Mouse (Mus musculus): Measurements from ENCODE around the gene Olfr449. TPM values are rescaled to one million over a fixed set of nuclear protein-coding genes. Genes with fewer than 3 reads are reported as not detected.

Gene Olfr449
- total RNA-seq (2014; fragmentation: Nextera tagmentation) (not detected in 2 replicates), total RNA-seq (2017) (not detected in 2 replicates), polyA plus RNA-seq (2012) (not detected in 2 replicates)

GRCm38 (mm10) chr6:42834084-42834483 is at the start of gene Olfr449:
Gene Olfr449, plus strand, starts transcription at chr6:42834384.
- DNase-seq (ENCODE audit: low spot score) (no peak), ATAC-seq (ENCODE audit: extremely low read depth, insufficient number of reproducible peaks, low FRiP score, poor library complexity, severe bottlenecking) (no peak)
- TF ChIP-seq CTCF (IDR thresholded peaks at IDR 0.05; ENCODE audit: low read depth, low read length) (no peak), GATA1 (IDR thresholded peaks at IDR 0.05; ENCODE audit: borderline replicate concordance, low read length) (no peak), POLR2AphosphoS5 (IDR thresholded peaks at IDR 0.05; ENCODE audit: insufficient replicate concordance, low read depth, low read length) (no peak), TAL1 (conservative IDR thresholded peaks at IDR 0.05; ENCODE audit: low read depth, low read length) (no peak), GATA2 (IDR thresholded peaks at IDR 0.05; ENCODE audit: borderline replicate concordance, low read depth, low read length) (no peak)
- Histone ChIP-seq H3K36me3 (replicated peaks) (no peaks in the 10 kb centered on the region), H3K9me3 (replicated peaks) (no peaks in the 10 kb centered on the region), H3K27me3 (ENCODE audit: insufficient read depth, low read length) (no peaks in the 10 kb centered on the region), H3K4me3 (ENCODE audit: low read depth, low read length) (no peak within 1 kb of the TSS), H3K4me1 (ENCODE audit: insufficient read depth, low read depth, low read length) (no peaks in the 10 kb centered on the region)

GRCm38 (mm10) chr6:42784793-42785192 is 49.4 kb upstream of the Olfr449 start, which contains the start of gene Olfr452:
Gene Olfr452, plus strand, starts transcription at chr6:42785093.
- H3K27me3 ChIP-seq (ENCODE audit: insufficient read depth, low read length) = no peaks in the 10 kb centered on the region
- H3K9me3 ChIP-seq (replicated peaks) = no peaks in the 10 kb centered on the region
- no peak for DNase-seq (ENCODE audit: low spot score)
- H3K4me1 ChIP-seq (ENCODE audit: insufficient read depth, low read depth, low read length) = no peaks in the 10 kb centered on the region
- ATAC-seq (ENCODE audit: extremely low read depth, insufficient number of reproducible peaks, low FRiP score, poor library complexity, severe bottlenecking) = no peak
- H3K36me3 ChIP-seq (replicated peaks) = no peaks in the 10 kb centered on the region
- no peak within 1 kb of the TSS for H3K4me3 ChIP-seq (ENCODE audit: low read depth, low read length)
- TF ChIP-seq TAL1 (conservative IDR thresholded peaks at IDR 0.05; ENCODE audit: low read depth, low read length) (no peak), GATA1 (IDR thresholded peaks at IDR 0.05; ENCODE audit: borderline replicate concordance, low read length) (no peak), CTCF (IDR thresholded peaks at IDR 0.05; ENCODE audit: low read depth, low read length) (no peak), POLR2AphosphoS5 (IDR thresholded peaks at IDR 0.05; ENCODE audit: insufficient replicate concordance, low read depth, low read length) (no peak), GATA2 (IDR thresholded peaks at IDR 0.05; ENCODE audit: borderline replicate concordance, low read depth, low read length) (no peak)

- no peaks in the 10 kb centered on the region for H3K9me3 ChIP-seq (replicated peaks)
- TF ChIP-seq TAL1 (conservative IDR thresholded peaks at IDR 0.05; ENCODE audit: low read depth, low read length) (no peak), GATA2 (IDR thresholded peaks at IDR 0.05; ENCODE audit: borderline replicate concordance, low read depth, low read length) (no peak), CTCF (IDR thresholded peaks at IDR 0.05; ENCODE audit: low read depth, low read length) (no peak), POLR2AphosphoS5 (IDR thresholded peaks at IDR 0.05; ENCODE audit: insufficient replicate concordance, low read depth, low read length) (no peak), GATA1 (IDR thresholded peaks at IDR 0.05; ENCODE audit: borderline replicate concordance, low read length) (no peak)
- no peak for ATAC-seq (ENCODE audit: extremely low read depth, insufficient number of reproducible peaks, low FRiP score, poor library complexity, severe bottlenecking)
Observed at GRCm38 (mm10) chr6:42790247-42790948, 43.8 kb upstream of the Olfr449 start.

GRCm38 (mm10) chr6:42790949-42791556 is 43.1 kb upstream of the Olfr449 start:
- no peak for ATAC-seq (ENCODE audit: extremely low read depth, insufficient number of reproducible peaks, low FRiP score, poor library complexity, severe bottlenecking)
- no peak for DNase-seq (ENCODE audit: low spot score)
- TF ChIP-seq POLR2AphosphoS5 (IDR thresholded peaks at IDR 0.05; ENCODE audit: insufficient replicate concordance, low read depth, low read length) = no peak

More at GRCm38 (mm10) chr6:42790247-42790948, 43.8 kb upstream of the Olfr449 start:
- no peaks in the 10 kb centered on the region for H3K27me3 ChIP-seq (ENCODE audit: insufficient read depth, low read length)
- no peak for DNase-seq (ENCODE audit: low spot score)
- H3K4me3 ChIP-seq (ENCODE audit: low read depth, low read length) = no peak overlapping the region
- H3K36me3 ChIP-seq (replicated peaks) = no peaks in the 10 kb centered on the region
- H3K4me1 ChIP-seq (ENCODE audit: insufficient read depth, low read depth, low read length) = no peaks in the 10 kb centered on the region

GRCm38 (mm10) chr6:42794982-42795381 is 39.2 kb upstream of the Olfr449 start:
- no peak for ATAC-seq (ENCODE audit: extremely low read depth, insufficient number of reproducible peaks, low FRiP score, poor library complexity, severe bottlenecking)
- Histone ChIP-seq H3K27me3 (ENCODE audit: insufficient read depth, low read length) (no peaks in the 10 kb centered on the region), H3K36me3 (replicated peaks) (no peaks in the 10 kb centered on the region), H3K4me1 (ENCODE audit: insufficient read depth, low read depth, low read length) (no peaks in the 10 kb centered on the region), H3K9me3 (replicated peaks) (no peaks in the 10 kb centered on the region), H3K4me3 (ENCODE audit: low read depth, low read length) (no peak overlapping the region)
- TF ChIP-seq POLR2AphosphoS5 (IDR thresholded peaks at IDR 0.05; ENCODE audit: insufficient replicate concordance, low read depth, low read length) (no peak), CTCF (IDR thresholded peaks at IDR 0.05; ENCODE audit: low read depth, low read length) (no peak), GATA1 (IDR thresholded peaks at IDR 0.05; ENCODE audit: borderline replicate concordance, low read length) (no peak), TAL1 (conservative IDR thresholded peaks at IDR 0.05; ENCODE audit: low read depth, low read length) (no peak), GATA2 (IDR thresholded peaks at IDR 0.05; ENCODE audit: borderline replicate concordance, low read depth, low read length) (no peak)
- DNase-seq (ENCODE audit: low spot score) = no peak

More at GRCm38 (mm10) chr6:42790949-42791556, 43.1 kb upstream of the Olfr449 start:
- Histone ChIP-seq H3K4me1 (ENCODE audit: insufficient read depth, low read depth, low read length) (no peaks in the 10 kb centered on the region), H3K4me3 (ENCODE audit: low read depth, low read length) (no peak overlapping the region), H3K36me3 (replicated peaks) (no peaks in the 10 kb centered on the region), H3K9me3 (replicated peaks) (no peaks in the 10 kb centered on the region), H3K27me3 (ENCODE audit: insufficient read depth, low read length) (no peaks in the 10 kb centered on the region)

GRCm38 (mm10) chr6:42811639-42812038 is 22.5 kb upstream of the Olfr449 start, which contains the start of gene Olfr450:
Gene Olfr450, plus strand, starts transcription at chr6:42811939.
- H3K9me3 ChIP-seq (replicated peaks) = no peaks in the 10 kb centered on the region
- no peak for TF ChIP-seq GATA1 (IDR thresholded peaks at IDR 0.05; ENCODE audit: borderline replicate concordance, low read length)
- no peak for TF ChIP-seq TAL1 (conservative IDR thresholded peaks at IDR 0.05; ENCODE audit: low read depth, low read length)
- H3K4me1 ChIP-seq (ENCODE audit: insufficient read depth, low read depth, low read length) = no peaks in the 10 kb centered on the region
- DNase-seq (ENCODE audit: low spot score) = no peak
- no peak for ATAC-seq (ENCODE audit: extremely low read depth, insufficient number of reproducible peaks, low FRiP score, poor library complexity, severe bottlenecking)
- no peaks in the 10 kb centered on the region for H3K36me3 ChIP-seq (replicated peaks)
- H3K4me3 ChIP-seq (ENCODE audit: low read depth, low read length) = no peak within 1 kb of the TSS
- no peaks in the 10 kb centered on the region for H3K27me3 ChIP-seq (ENCODE audit: insufficient read depth, low read length)
